ENCODE assay signal across 18 mouse cellular contexts in the genomic region with DNA sequence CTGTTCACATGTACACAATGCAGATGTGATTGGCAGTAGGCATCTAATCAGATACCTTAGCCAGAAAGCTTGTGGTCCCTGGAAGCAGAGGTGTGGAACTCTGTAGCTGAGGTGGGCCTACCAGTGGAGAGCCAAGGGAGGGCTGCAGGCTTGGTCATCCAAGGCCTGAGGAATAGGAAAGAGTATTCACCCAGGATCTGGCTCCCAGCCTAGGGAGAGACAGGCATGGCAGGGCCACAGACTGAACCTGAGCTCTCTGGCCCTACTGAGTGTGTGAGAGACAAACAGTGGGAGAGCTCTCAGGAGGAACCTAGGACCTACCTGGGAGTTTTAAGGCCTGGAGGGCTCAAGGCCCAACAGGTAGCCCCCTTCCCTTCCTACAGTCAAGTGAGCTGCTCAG.
"Had no signal": no experiment of that assay in that cellular context is flagged by ENCODE, and none has a peak within 500 bp of the region (broad histone marks: within the 10 kb centered on the region; RNA-seq: fewer than 3 reads in every experiment).

No protein-coding gene starts in this region.

- H3K9ac ChIP-seq: lung, embryonic 14.5 days; midbrain, embryonic 12.5 days; neural tube, embryonic 13.5 days; neural tube, embryonic 15.5 days had no signal

- ATAC-seq: midbrain, embryonic 16.5 days had no signal

- DNase-seq: lung, embryonic 14.5 days; lung, postnatal 10 days; lung, postnatal 4 days; midbrain, embryonic 14.5 days; retina, postnatal 1 day; right cerebral cortex, adult 18-20 months; right cerebral cortex, postnatal 25 days; right cerebral cortex, postnatal 4 days; spleen, adult 18-20 months; thymus, adult 18-20 months; thymus, postnatal 14 days; thymus, postnatal 36 days had no signal

- H3K9me3 ChIP-seq: midbrain, embryonic 10.5 days; midbrain, embryonic 12.5 days; neural tube, embryonic 13.5 days; neural tube, embryonic 15.5 days had no signal

- H3K4me2 ChIP-seq: lung, embryonic 14.5 days; midbrain, embryonic 12.5 days; neural tube, embryonic 13.5 days; neural tube, embryonic 15.5 days had no signal

- H3K27ac ChIP-seq: midbrain, embryonic 10.5 days; midbrain, embryonic 12.5 days; neural tube, embryonic 13.5 days; neural tube, embryonic 15.5 days had no signal

- H3K27me3 ChIP-seq: midbrain, embryonic 12.5 days; neural tube, embryonic 13.5 days; neural tube, embryonic 15.5 days had no signal

- H3K4me3 ChIP-seq: midbrain, embryonic 10.5 days; midbrain, embryonic 12.5 days; myocyte; neural tube, embryonic 13.5 days; neural tube, embryonic 15.5 days had no signal
